Mouse (Mus musculus) lung, postnatal 0 days (tissue): ENCODE data around the gene Celsr1.

Experiments used
- CTCF ChIP-seq: IDR thresholded peaks from 2 replicates; pipeline ENCODE4 v1.5.1; 2016; ENCODE audit warnings: antibody characterized with exemption, mild to moderate bottlenecking
- EP300 ChIP-seq: IDR thresholded peaks from 2 replicates; pipeline ENCODE4 v1.6.1; 2016; ENCODE audit warnings: antibody characterized with exemption, mild to moderate bottlenecking, control low read depth

GRCm38 (mm10) chr15:85919191-85919891 is 114.2 kb downstream of the Celsr1 start:
- no peak for TF ChIP-seq EP300
- no peak for TF ChIP-seq CTCF
